Mouse (Mus musculus) gastrocnemius, postnatal 4 days (tissue): ENCODE measurements at regions not wholly inside any gene's neighbourhood (a gene's known extent, or its start where the extent isn't known, plus 50 kb on each side); places are given as distances from the start of the nearest gene placed in this dataset.

Experiments used
- DNase-seq, 2 experiments: peaks; one replicate each; pipeline ENCODE4 v3.0.0; 2021 to 2022; ENCODE audit warnings: low spot score in 2 of 2, mixed read lengths in 2 of 2

DNA sequence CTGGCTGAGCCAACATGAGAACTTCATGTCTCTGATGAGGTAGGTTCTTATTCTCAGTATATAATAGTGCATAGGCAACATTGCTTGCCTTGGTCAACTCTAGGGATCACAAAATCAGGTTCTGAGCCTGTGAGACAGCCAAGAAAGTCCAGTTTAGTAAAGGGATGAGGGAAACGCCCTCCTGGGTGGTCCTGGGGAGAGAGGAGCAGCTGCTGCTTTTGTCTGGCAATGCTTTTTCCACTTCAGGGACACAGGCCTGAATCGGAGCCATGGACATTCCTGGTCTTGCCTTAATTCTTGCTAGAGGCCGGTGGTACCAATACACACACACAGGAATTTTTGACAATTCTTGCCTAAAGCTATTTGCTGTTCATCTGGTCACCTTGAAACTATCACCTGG is 169.8 kb downstream of the Plpp3 start:
- peak in 1 of 2 experiments; percentile 35 for DNase-seq

DNA sequence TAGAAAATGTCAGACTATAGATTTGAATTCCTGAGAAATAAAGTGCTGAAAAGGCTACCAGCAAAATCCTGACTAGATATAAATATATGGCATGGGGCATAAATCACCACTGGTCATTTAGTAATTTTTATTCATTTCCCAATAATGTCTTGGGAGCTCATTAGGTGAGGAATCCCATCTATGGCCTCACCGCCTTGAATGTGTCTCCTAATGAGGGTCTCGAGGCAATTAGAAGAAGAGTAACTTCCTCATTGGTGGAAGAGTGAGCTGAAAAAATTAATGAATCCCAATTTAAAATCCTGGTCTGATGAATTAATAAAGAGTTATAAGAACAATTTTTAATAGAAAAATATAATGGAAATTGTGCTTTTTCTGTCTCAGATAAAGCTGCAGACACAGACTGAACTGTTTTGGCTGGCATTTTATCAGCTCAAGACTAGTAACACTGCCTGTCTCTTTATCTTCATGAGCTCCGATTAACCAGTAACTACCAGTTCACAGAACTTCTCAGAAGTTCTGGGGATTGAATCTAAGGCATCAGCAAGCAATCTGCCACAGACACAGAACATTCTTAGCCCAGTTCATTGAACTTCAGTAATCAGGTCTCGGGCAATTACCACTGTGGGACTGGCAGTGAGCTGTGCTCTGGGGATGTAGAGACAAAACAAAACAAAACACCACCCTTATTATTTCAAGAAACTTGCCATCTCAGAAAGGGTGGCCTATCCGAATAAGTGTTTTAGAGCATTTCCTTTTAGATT is 170.7 kb downstream of the Plpp3 start:
- no peak for DNase-seq

DNA sequence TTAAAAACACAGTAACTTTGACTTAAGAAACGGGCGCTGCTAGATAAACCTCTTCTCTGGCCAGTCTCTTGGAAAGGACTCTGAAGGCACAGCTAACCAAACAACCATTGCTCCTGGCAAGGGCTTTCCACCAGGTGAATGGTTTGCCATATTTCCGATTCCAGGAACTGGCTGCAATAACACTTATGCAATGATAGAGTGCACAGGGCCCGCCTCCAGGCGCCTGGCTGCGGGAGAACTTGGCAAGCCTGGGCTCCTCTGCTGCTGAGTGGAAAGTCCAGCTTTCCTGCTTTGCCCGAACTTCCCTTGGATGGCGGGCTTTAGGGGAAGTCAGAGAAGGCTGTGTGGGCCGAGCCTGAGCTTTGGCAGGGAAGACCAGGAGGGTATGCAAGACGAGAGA is 171.6 kb downstream of the Plpp3 start:
- peak; percentile 53 to 69 for DNase-seq

DNA sequence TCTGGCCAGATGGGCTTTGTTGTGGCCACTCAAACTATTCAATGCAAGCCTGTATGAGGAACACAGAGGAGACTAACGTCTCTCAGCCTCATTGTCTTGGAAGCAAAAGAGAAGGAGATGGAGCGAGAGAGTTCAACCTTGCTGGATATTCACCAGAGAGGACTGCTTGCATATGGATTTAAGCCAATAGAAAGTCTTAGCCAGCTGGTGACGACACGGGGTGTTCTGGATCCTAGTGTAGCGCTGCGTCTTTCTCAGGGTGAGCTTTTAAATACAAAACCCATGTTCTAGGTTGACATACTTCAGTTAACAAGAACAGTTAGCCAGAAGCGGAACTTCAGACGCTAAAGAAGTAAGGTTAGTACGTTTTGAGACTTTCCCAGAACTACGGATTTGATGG is 174.9 kb downstream of the Plpp3 start:
- no peak for DNase-seq

DNA sequence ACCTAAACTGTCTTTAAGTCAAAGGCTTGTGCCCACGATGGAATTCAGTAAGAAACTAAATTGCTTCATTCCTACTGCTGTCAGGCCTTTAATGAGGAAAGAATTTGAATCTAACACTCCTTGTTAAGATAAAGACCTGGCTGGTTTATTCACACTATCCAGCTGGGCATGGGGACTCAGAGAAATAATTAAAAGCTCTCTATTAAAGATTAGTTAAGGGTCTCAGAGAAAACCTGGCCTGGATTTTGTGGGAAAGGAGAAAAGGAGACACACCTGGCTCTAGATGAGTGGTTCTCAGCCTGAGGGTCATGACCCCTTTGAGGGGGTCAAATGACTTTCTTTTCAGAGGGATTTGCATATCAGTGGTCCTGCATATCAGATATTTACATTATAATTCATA is 178.7 kb downstream of the Plpp3 start:
- no peak for DNase-seq

DNA sequence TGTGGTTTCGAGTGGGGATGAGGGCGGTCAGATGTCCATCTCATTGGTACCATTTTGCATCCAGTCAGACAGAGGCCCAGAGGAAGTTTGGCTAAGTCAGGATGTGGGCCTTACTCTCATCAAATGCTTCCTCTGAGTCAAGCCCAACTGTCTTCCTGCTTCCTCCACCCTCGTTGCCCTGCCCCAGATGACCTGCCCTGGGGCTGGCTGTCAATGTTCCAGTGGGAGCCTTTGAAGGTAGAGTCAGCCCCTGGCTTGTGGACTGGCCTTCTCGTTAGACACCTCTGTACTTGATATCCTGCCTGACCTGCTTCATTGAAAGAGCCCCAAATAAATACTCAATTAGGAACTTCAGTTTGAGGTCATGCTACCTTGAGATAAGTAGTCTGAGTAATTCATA is 179.4 kb downstream of the Plpp3 start:
- DNase-seq: no peak

DNA sequence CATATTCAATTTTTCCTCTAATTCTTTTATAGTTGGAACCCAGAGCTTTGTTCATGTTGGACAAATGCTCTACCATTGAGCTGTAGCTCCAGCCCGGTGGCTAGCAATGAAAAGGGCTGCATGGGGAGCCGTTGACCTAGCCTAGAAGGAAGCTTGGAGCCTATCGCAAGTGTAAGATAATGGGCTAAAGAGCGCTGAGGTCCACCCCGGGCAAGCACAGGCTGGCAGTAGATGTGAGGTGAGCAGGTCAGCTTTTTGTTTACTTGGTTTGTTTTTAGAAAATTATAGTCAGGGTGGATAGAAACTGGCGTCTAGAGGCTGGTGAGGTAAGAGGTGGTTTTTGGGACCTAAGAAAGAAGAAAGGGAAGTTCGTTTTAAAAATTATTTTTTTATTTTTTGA is 181.0 kb downstream of the Plpp3 start:
- no peak for DNase-seq

DNA sequence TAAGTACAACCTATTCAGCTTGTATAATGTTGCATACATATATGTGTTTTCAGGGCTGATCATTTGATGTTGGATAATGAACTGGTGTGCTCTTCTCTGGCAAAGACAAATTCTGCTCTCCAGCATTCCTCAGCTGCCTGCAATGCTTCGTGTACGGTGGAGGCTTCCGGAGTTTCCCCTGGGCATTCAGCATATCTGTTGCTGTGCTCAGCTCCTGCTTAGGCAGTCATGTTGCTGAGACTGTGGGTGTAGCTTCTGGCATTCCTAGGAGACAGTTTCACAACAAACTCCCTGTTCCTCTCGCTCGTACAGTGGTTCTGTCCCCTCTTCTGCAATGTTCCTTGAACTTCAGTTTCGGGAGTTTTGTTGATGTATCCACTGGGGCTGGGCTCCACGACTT is 181.7 kb downstream of the Plpp3 start:
- DNase-seq: peak in 1 of 2 experiments; percentile 38

DNA sequence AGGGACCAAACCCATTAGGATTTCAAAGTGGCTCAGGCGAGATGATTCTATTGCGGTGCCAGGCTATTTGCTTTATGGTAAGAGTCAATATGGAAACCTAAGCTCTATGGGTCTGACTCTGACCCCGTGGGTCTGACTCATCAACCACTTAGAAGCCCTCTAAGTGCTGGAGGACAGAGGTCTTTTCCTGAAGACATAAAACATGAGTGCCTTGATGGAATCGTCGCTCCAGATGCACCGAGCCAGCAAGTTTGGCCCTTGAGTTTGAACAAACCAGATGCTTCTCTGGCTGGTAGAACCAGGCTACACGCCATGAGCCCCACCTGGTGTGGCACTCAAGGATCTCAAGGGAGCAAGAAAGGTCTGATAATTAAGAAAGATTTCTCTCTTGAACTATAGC is 184.1 kb downstream of the Plpp3 start:
- no peak for DNase-seq

DNA sequence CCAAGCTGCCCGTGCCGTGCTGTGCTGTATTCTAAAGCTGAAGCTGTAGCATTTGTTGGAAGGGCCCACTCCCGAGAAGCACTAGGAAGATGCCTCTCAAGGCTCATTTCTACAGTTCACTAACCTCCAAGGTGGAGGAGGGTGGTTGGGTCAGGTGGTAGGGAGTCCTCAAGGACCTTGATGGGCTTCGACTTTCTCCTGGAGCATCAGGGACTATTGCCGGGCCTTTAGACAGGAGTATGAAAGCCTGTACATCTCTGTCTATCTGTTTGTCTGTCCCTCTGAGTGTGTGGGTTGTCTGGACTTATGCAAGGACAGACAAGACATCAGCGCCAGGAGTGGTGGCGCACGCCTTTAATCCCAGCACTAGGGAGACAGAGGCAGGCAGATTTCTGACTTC is 189.7 kb downstream of the Plpp3 start:
- DNase-seq: no peak

DNA sequence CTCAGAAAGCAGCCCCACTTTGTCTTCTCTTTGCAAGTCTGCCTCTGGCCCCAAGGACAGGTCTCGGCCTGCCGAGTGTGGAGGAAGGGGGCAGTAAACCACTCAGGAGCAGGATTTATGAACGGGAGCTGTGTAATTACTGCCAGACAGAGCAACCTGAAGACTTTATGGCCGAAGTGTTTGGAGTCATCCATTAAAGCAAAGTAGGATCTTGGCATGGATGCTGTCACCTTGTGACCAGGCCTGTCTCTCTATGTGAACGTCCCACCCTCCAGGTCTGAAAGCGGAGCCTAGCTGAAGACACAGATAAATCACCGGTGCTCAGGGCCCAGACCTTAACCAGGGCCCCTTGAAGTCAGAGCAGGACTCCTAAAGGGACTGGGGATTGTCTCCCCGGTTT is 190.8 kb downstream of the Plpp3 start:
- no peak for DNase-seq

DNA sequence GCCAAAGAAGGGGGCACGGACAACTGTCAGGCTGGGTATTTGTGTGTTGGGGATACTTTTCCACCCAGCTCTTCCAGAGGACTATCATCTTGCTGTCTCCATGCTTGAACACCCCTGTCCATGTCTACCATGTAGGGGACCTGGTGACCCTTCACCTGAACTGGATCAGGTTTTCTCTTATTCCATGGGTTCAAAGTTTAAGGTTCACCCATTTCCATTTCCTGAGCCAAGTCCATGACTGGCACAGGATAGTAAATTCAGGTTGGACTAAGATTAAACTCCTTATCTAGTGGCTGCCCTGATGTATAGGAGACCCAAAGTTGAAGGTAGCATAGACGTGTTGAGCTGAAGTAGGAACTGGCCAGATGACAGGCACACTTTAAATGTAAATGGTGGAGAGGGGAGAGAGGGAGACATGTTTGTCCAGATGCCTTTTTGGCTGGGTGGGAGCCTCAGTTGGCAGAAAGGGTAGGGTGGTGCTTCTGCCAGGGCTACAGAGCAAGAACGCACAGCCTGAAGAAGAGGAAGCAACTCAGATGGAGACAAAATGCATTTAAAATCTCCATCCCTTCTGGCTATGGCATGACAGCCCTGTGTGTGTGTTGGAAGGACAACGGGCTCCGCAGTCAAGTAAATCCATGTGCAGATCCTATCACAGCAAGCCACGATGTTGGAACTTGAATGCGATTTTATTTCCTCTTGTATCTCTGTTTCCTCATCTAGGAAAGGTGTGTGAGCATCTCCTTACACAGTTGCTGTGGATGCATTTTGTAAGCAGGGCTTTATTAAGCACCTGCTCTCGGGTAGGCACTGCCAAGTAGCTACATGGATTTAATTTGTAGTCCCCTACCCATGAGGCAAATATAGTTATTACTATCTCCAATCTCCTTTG is 192.4 kb downstream of the Plpp3 start:
- no peak for DNase-seq

DNA sequence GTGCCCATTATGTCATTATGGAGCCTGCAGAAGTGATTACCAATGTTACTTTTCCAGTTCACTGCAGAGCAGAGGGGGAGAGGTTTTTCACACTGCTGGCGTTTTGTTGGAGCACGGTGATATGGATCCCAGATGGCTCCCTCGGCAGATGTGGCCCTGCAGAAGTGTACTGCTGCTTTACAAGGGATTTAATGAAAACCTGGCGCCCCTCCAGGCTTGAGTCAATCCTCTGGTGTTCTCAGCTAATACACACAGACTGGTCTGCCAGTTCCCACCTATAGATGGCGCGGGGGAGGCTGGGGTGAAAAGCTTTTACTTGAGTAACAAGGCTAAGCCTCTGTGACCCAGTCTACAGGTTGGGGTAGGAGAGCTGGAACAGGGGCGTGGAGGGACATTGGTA is 195.2 kb downstream of the Plpp3 start:
- peak; percentile 61 to 73 for DNase-seq

DNA sequence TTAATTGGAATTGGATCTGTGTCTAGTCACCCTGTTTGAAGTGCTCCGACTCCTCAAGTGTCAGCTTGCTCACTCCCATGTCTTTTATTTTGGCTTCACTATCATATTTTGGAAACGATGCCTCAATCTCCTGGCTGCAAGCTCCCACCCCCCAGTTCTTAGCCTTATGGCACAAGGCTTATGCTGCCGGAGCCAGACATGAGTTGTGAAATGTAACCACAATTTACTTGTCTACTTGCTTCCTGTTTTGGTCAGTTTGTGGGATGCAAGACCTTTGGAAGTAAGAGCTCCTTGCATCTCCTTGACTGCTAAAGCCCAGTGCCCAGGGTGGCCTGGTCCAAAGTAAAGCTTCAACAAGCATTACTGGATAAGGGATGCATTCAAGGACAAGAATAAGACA is 195.8 kb downstream of the Plpp3 start:
- no peak for DNase-seq

DNA sequence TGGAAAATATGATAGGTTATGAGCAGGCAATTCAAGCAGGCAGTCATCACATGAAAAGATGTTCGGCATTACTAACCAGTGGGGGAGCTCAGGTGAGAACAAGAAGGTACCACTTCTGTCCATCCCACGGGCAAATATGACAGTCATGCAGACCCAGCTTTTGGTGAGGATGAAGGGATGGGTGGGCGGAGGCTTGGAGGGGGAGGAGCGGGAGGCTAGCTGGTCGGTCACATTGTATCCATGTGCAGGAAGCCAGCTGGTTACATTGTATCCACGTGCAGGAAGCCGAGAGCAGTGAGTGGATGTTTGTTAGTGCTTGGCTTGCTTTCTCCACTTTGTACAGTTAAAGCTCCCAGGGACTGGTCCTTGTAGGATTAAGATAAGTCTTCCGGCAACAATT is 196.9 kb downstream of the Plpp3 start:
- no peak for DNase-seq

DNA sequence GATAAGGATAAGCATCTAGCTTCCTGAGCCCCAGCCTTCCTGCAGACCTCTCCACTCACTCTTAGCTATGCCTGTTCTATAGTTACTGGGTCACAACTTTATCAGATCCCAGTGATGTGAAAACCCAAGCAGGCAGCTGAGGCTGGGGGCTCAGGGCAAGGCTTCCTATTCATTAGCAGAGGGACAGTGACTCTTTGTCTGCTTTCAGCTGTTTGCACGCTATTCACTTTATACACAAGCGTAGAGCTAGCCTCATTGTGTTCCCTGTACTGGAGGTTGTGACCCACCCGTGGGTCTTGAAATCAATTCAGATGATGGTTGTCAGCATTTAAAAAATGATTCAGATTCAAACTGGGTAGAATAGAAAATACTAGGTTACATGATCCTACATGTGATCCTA is 199.5 kb downstream of the Plpp3 start:
- no peak for DNase-seq

DNA sequence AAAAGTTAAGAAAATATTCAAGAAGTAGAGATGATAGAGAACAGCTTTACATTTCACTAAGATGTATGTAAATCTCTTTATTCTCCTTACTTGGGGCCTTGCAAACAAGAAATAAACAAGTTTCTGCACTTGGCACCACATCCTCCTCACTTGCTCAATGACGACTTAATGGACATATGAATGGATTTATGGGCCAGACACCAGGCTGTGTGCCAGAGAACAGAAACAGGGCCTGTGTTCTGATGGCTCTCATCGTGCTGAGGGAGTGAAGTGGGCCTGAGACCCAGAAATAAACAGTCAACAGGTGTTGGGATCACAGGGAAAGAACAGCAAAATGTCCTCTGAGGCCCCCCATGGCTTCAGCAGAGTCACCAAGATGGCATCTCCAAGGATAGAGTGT is 201.6 kb downstream of the Plpp3 start:
- no peak for DNase-seq

DNA sequence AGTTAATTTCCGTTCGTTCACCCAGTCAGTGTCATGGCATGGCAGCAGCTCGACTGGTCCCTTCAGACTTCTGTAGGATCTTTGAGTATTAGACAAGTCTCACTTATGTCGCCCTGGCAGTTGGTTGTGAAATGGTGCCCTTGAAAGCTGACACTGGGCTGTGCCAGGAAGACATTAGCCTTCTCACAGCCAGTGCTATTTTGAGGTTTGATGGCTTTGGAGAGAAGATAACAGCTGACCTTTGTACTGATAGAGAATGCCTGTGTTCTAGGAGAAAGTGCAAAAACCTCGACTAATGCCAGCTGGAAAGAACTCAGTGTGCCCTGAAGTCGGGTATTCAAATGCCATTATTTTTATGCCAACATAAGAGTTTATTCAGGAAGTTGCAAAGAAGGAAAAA is 207.3 kb downstream of the Plpp3 start:
- no peak for DNase-seq

DNA sequence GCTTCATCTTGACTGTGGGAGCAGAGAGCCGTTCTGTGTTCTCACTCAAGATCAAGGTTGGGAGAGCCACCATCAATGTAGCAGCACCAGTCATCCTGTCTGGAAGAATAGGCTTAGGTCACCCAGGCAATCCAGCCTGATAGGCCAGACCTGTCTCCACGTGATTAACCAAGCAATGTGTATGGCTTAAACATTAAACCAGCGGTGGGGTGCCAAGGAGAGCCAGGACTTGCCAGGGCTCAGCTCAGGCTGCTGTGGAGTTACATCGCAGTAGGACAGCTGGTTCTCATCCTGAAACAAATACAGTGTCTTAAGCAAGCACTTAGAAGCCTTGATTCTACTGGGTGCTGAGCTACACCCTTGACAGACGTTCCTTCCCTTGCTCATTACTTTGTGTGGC is 207.9 kb downstream of the Plpp3 start:
- DNase-seq: no peak

DNA sequence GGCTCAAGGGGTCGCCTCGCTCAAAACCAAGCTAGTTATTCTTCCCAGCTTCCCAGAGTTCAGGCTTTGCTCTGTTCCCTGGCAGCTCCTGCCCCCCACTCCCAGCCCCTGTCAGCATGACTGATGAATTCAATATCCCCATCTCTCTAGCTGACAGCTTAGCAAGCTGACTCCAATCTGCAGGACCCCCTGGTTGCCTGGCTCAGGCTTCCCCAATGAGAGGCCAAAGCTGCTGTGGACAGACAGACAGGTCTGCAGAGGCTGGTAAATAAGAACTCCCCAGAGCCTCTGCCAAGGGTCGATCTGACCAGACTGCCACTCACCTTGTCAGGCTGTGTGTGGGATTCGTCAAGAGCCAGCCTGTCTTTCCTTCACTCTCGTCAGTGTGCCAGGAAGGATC is 219.4 kb downstream of the Plpp3 start:
- no peak for DNase-seq

DNA sequence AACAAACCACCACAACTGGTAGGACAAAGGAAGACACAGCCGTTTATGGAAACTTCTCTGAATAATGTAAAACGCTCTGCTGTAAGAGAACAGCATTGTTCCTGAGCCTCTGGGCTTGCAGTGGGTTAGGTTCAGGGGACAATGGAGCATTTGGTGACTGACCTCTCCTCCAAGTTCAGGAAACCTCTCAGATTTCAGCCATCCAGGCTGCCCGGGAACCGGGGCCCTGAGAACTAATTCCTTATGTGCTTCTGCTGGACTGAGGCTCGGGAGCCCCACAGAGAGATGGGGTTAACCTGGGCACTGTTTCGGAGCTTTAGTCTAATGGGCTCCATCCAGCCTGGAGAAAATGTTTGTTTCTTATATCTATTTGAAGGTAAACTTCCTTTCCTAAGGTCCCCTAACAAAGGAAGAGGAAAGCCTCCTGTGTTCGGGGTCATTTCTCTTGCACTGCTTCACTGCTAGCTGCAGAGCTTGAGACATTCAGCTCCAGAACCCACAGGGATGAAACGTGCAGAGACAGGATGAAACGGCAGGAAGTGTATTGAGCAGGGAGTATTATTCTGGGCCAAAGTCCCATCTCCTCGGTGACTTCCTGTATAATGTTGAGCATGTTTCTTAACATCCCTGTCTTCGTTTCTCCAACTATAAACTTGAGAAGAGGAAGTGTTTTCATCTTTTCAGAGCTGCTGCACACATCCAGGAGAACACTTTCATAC is 220.5 kb downstream of the Plpp3 start:
- no peak for DNase-seq

DNA sequence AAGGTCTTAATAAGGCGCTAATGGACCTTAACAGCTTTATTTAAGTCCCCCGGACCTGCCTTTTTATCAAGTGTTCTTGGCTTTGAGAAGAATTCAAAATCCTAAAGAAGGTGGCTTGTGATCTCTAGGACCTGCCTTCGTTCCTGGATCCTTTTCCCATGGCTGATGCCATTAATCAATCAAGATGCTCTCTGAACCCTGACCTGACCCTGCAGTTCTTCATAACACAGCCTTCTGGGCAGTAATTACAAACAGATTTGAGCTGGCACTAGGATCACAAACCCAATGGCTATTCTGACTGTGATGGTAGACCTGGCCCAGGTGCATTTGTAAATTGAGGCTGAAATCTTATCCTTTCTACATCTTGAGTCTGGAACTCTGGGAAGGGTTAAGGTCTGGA is 227.7 kb downstream of the Plpp3 start:
- DNase-seq: no peak
